Mouse (Mus musculus): ENCODE data around the gene Gopc. TPM values are rescaled to one million over a fixed set of nuclear protein-coding genes. Genes with fewer than 3 reads are reported as not detected.

The Gopc gene
- polyA plus RNA-seq (2017; shearing (Covaris generic)): 10 to 100 TPM; 22.1 to 25.5 TPM

GRCm38 (mm10) chr10:52381845-52382591, at the start of gene Gopc:
Gene Gopc (minus strand): TSS chr10:52382124.

DNA sequence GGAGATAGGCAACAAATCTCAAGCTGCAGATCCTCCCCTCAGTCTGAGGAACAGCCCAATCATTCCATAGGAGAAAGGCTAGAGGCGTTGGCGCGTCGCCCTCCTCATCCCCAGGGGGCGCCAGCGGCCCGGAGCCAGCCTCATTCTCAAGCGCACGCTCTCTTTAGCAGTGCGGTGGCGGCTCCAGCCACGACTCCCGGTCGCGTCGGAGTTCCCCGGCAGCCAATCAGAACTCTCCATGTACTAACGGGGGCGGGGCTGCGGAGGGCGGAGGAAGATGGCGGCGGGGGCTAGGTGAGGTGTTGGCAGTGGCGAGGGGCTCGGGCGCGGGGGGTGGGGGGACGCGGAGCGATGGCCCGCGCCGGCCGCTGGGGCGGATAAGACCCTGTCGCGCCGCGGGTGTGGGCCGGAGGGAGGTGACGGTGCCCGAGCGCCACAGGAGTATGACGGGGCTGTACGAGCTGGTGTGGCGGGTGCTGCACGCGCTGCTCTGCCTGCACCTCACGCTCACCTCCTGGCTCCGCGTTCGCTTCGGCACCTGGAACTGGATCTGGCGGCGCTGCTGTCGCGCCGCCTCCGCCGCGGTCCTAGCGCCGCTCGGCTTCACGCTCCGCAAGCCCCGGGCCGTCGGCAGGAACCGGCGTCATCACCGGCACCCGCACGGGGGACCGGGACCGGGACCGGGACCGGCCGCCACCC, 35.5 kb upstream of the Gopc start, which contains the start of gene Nus1:
Gene Nus1, plus strand, starts transcription at position 249 of the 699 bp plus-strand sequence.

DNA sequence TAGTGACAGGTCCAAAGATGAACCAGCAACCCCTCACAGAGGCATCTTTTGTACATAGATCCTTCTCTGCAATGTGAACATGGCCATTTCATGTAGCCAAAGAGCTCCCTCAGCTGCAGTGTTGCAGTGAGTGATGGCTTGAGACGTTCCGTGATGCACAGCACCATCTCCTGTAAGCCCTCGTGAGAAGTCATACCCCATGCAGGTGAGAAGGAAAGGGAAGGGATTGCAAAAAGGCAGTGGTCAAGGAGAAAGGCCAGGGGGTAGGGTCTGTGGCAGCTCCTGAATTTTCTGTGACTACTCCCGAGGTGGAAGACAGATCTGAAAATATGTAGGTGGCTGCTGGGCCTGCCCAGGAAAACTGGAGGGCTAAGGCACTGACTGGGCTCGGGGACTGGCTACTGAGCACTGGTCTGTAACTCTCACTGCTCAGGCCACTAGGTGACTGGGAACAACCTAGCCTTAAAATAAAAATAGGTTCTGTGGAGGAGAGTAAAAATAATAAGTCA, 7.1 kb upstream of the Gopc start, which contains the start of gene Nepn:
Gene Nepn, plus strand, starts transcription at position 51 of the 509 bp plus-strand sequence.

DNA sequence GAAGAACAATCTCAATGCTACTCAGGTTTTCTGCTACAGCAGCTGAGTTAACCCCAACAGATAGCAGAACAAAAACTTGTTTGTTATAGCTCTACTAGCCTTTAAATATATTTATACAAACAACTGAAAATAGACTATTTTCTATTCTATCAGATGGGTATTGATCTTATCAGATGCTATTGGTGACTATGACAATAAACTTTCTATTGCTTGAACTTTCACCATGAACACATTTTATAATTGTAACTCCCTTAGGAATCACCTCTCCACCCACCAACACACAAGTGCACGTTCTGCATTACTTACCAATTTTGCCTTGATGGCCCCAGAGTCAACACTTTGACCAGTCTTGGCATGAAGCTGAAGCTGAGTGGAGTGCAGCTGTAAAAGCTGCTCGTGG, 23.5 kb downstream of the Gopc start, which contains the start of gene Gm26741:
Gene Gm26741, plus strand, starts transcription at position 301 of the 400 bp plus-strand sequence.

Other genes with a start within 250 kb of the Gopc start
- under 1 TPM in 1 of 2 experiments, not detected in 1; 0.05 TPM for gene Ros1, start 186.9 kb downstream of the Gopc start, polyA plus RNA-seq (2017; shearing (Covaris generic))
- gene Dcbld1, start 148.5 kb downstream of the Gopc start, polyA plus RNA-seq (2017; shearing (Covaris generic)): under 1 TPM in 1 of 2 experiments, not detected in 1; 0.80 TPM
- gene Gm26741, start 23.4 kb downstream of the Gopc start, polyA plus RNA-seq (2017; shearing (Covaris generic)): 1 to 10 TPM in 1 of 2 experiments, not detected in 1; 5.6 TPM
- gene Nepn, start 6.8 kb upstream of the Gopc start, polyA plus RNA-seq (2017; shearing (Covaris generic)): not detected
- gene Nus1, start 35.4 kb upstream of the Gopc start, polyA plus RNA-seq (2017; shearing (Covaris generic)): 10 to 100 TPM; 15.4 to 18.1 TPM